Mouse (Mus musculus) limb, embryonic 13.5 days (tissue): ENCODE data around the gene Gab1. TPM values are rescaled to one million over a fixed set of nuclear protein-coding genes. Genes with fewer than 3 reads are reported as not detected.
A peak's percentile ranks its signal among the peaks of the same experiment; 100 is the strongest.

Experiments
- ATAC-seq: fragments of 200-750 bp; cut with Nextera tagmentation; 2 replicates; pipeline ENCODE4 v1.8.0; 2017; ENCODE audit warnings: low read depth, moderate number of reproducible peaks, moderate TSS enrichment; ENCODE audit not compliant: low FRiP score
- H3K27ac ChIP-seq: fragments of 300-500 bp; sonication (generic); 2 replicates; pipeline ENCODE4 v1.5.1; 2015; ENCODE audit warnings: inconsistent platforms, mild to moderate bottlenecking, moderate library complexity
- H3K27me3 ChIP-seq: fragments of 300-500 bp; sonication (generic); 2 replicates; pipeline ENCODE4 v1.6.1; 2015; ENCODE audit warnings: mild to moderate bottlenecking, inconsistent platforms
- H3K36me3 ChIP-seq: fragments of 300-500 bp; sonication (generic); 2 replicates; pipeline ENCODE4 v1.6.1; 2015; ENCODE audit warnings: inconsistent platforms, mild to moderate bottlenecking, moderate library complexity
- H3K4me1 ChIP-seq: fragments of 300-500 bp; sonication (generic); 2 replicates; pipeline ENCODE4 v1.6.1; 2015; ENCODE audit warnings: inconsistent platforms
- H3K4me2 ChIP-seq: fragments of 300-500 bp; sonication (generic); replicated peaks from 2 replicates; pipeline ENCODE4 v1.6.1; 2015; ENCODE audit warnings: inconsistent platforms, mild to moderate bottlenecking, moderate library complexity
- H3K4me3 ChIP-seq: fragments of 300-500 bp; sonication (generic); 2 replicates; pipeline ENCODE4 v1.5.1; 2015; ENCODE audit warnings: moderate library complexity, mild to moderate bottlenecking, inconsistent platforms
- H3K9ac ChIP-seq: fragments of 300-500 bp; sonication (generic); 2 replicates; pipeline ENCODE4 v1.6.1; 2015; ENCODE audit warnings: mild to moderate bottlenecking, inconsistent platforms
- H3K9me3 ChIP-seq: fragments of 300-500 bp; sonication (generic); 2 replicates; pipeline ENCODE4 v1.6.1; 2016; ENCODE audit warnings: inconsistent platforms
- WGBS: fragments of 180-500 bp; shearing (Covaris S2); methylation state at CpG from one replicate; pipeline ENCODE4 v1.1.7; 2015; 5-methylcytosine and 5-hydroxymethylcytosine counted together
- polyA plus RNA-seq: library from polyadenylated mRNA; unstranded; fragments of >200 nt; fragmentation: Nextera tagmentation; extraction: Ambion mirVana; gene quantifications from 2 replicates; pipeline ENCODE4 v1.2.1, GENCODE M21; 2015

The Gab1 gene
- polyA plus RNA-seq: 21.9 and 24.3 TPM in 2 replicates

GRCm38 (mm10) chr8:80880196-80881106 lies at the start of gene Gab1:
Gene Gab1, minus strand, starts transcription at chr8:80880519.
- peak within 1 kb of the TSS; percentile 98 for H3K27ac ChIP-seq
- ATAC-seq: peak; percentile 96
- WGBS: under 1% methylated on average over 69 of the region's 70 CpGs
- H3K27me3 ChIP-seq: no peaks in the 10 kb centered on the region
- peaks cover 22% of the 10 kb centered on the region for H3K4me1 ChIP-seq
- no peaks in the 10 kb centered on the region for H3K36me3 ChIP-seq
- H3K4me2 ChIP-seq: peak within 1 kb of the TSS; percentile 70
- peak within 1 kb of the TSS; percentile 92 for H3K9ac ChIP-seq
- H3K4me3 ChIP-seq: peak within 1 kb of the TSS; percentile 90
- H3K9me3 ChIP-seq: no peaks in the 10 kb centered on the region

- Histone ChIP-seq H3K9ac (no peak overlapping the region), H3K4me3 (no peak overlapping the region), H3K4me1 (0 out of 2 replicates have a peak, but pooled peaks cover 2% of the 10 kb centered on the region), H3K9me3 (no peaks in the 10 kb centered on the region), H3K27me3 (no peaks in the 10 kb centered on the region), H3K4me2 (no peak overlapping the region), H3K27ac (no peak overlapping the region), H3K36me3 (no peaks in the 10 kb centered on the region)
- ATAC-seq: no peak
Observed at GRCm38 (mm10) chr8:80928770-80929169, 48.5 kb upstream of the Gab1 start.

- Histone ChIP-seq H3K4me2 (no peak overlapping the region), H3K4me1 (peaks cover 10% of the 10 kb centered on the region; the same call in 1 of the 2 replicates), H3K9ac (no peak overlapping the region), H3K27me3 (no peaks in the 10 kb centered on the region), H3K4me3 (no peak overlapping the region), H3K9me3 (no peaks in the 10 kb centered on the region), H3K36me3 (no peaks in the 10 kb centered on the region), H3K27ac (no peak overlapping the region)
- ATAC-seq: no peak
- 80% methylated on average over 9 of the region's 9 CpGs for WGBS
Observed at GRCm38 (mm10) chr8:80923794-80924316, 43.5 kb upstream of the Gab1 start.

GRCm38 (mm10) chr8:80922642-80923041 lies 42.3 kb upstream of the Gab1 start:
- ATAC-seq: no peak
- no peak overlapping the region for H3K27ac ChIP-seq
- WGBS: 52% methylated on average over 6 of the region's 6 CpGs

GRCm38 (mm10) chr8:80919130-80919529 lies 38.8 kb upstream of the Gab1 start:
- H3K4me2 ChIP-seq: no peak overlapping the region
- H3K4me1 ChIP-seq: peaks cover 7% of the 10 kb centered on the region; the same call in 1 of the 2 replicates
- no peak overlapping the region for H3K27ac ChIP-seq
- ATAC-seq: no peak
- H3K4me3 ChIP-seq: no peak overlapping the region
- no peaks in the 10 kb centered on the region for H3K9me3 ChIP-seq
- no peaks in the 10 kb centered on the region for H3K36me3 ChIP-seq
- H3K9ac ChIP-seq: no peak overlapping the region
- WGBS: 82% methylated on average over 4 of the region's 4 CpGs
- no peaks in the 10 kb centered on the region for H3K27me3 ChIP-seq

More at GRCm38 (mm10) chr8:80922642-80923041, 42.3 kb upstream of the Gab1 start:
- Histone ChIP-seq H3K4me3 (no peak overlapping the region), H3K9ac (no peak overlapping the region), H3K27me3 (no peaks in the 10 kb centered on the region), H3K9me3 (no peaks in the 10 kb centered on the region), H3K4me2 (no peak overlapping the region), H3K36me3 (no peaks in the 10 kb centered on the region), H3K4me1 (peaks cover 7% of the 10 kb centered on the region; the same call in 1 of the 2 replicates)

GRCm38 (mm10) chr8:80918531-80918930 lies 38.2 kb upstream of the Gab1 start:
- Histone ChIP-seq H3K27me3 (no peaks in the 10 kb centered on the region), H3K36me3 (no peaks in the 10 kb centered on the region), H3K9me3 (no peaks in the 10 kb centered on the region), H3K4me2 (no peak overlapping the region), H3K4me1 (peaks cover 9% of the 10 kb centered on the region), H3K27ac (no peak overlapping the region), H3K4me3 (no peak overlapping the region), H3K9ac (no peak overlapping the region)
- ATAC-seq: no peak
- 90% methylated on average over 6 of the region's 6 CpGs for WGBS

GRCm38 (mm10) chr8:80916463-80917235 lies 36.3 kb upstream of the Gab1 start:
- WGBS: 77% methylated on average over 11 of the region's 11 CpGs
- Histone ChIP-seq H3K27ac (no peak overlapping the region), H3K4me1 (peaks cover 15% of the 10 kb centered on the region), H3K27me3 (no peaks in the 10 kb centered on the region), H3K36me3 (no peaks in the 10 kb centered on the region), H3K4me3 (no peak overlapping the region), H3K4me2 (no peak overlapping the region), H3K9me3 (no peaks in the 10 kb centered on the region), H3K9ac (no peak overlapping the region)
- ATAC-seq: no peak

- 88% methylated on average over 1 of the region's 1 CpGs for whole genome bisulfite sequencing
Observed at GRCm38 (mm10) chr8:80913016-80913748, 32.9 kb upstream of the Gab1 start.

GRCm38 (mm10) chr8:80911400-80911799 lies 31.1 kb upstream of the Gab1 start:
- Histone ChIP-seq H3K4me3 (no peak overlapping the region), H3K9ac (no peak overlapping the region), H3K4me2 (no peak overlapping the region), H3K36me3 (no peaks in the 10 kb centered on the region), H3K4me1 (peaks cover 25% of the 10 kb centered on the region), H3K27ac (no peak overlapping the region), H3K9me3 (no peaks in the 10 kb centered on the region), H3K27me3 (no peaks in the 10 kb centered on the region)
- ATAC-seq: no peak
- 89% methylated on average over 5 of the region's 5 CpGs for WGBS

More at GRCm38 (mm10) chr8:80913016-80913748, 32.9 kb upstream of the Gab1 start:
- Histone ChIP-seq H3K27me3 (no peaks in the 10 kb centered on the region), H3K4me3 (no peak overlapping the region), H3K9ac (no peak overlapping the region), H3K4me2 (no peak overlapping the region), H3K27ac (peak overlapping the region; percentile 67), H3K9me3 (no peaks in the 10 kb centered on the region), H3K36me3 (no peaks in the 10 kb centered on the region), H3K4me1 (peaks cover 25% of the 10 kb centered on the region)
- ATAC-seq: peak; percentile 79; the same call in 1 of the 2 replicates

GRCm38 (mm10) chr8:80908262-80908907 lies 28.1 kb upstream of the Gab1 start:
- Histone ChIP-seq H3K4me1 (peaks cover 22% of the 10 kb centered on the region), H3K4me2 (no peak overlapping the region), H3K27ac (no peak overlapping the region), H3K9me3 (no peaks in the 10 kb centered on the region), H3K36me3 (no peaks in the 10 kb centered on the region), H3K4me3 (no peak overlapping the region), H3K27me3 (no peaks in the 10 kb centered on the region), H3K9ac (no peak overlapping the region)
- WGBS: 59% methylated on average over 6 of the region's 6 CpGs
- no peak for ATAC-seq

GRCm38 (mm10) chr8:80902354-80902753 lies 22.0 kb upstream of the Gab1 start:
- ATAC-seq: no peak
- Histone ChIP-seq H3K4me1 (peaks cover 16% of the 10 kb centered on the region), H3K27ac (no peak overlapping the region), H3K9ac (no peak overlapping the region), H3K4me3 (no peak overlapping the region), H3K36me3 (no peaks in the 10 kb centered on the region), H3K9me3 (no peaks in the 10 kb centered on the region), H3K27me3 (no peaks in the 10 kb centered on the region), H3K4me2 (no peak overlapping the region)
- 44% methylated on average over 9 of the region's 9 CpGs for WGBS
